Mouse (Mus musculus) heart, embryonic 11.5 days (tissue): ENCODE data around the gene Col17a1. TPM values are rescaled to one million over a fixed set of nuclear protein-coding genes. Genes with fewer than 3 reads are reported as not detected.
A peak's percentile ranks its signal among the peaks of the same experiment; 100 is the strongest.

Experiments
- ATAC-seq: fragments of 200-750 bp; cut with Nextera tagmentation; replicated peaks from 2 replicates; pipeline ENCODE4 v1.8.0; 2017; ENCODE audit warnings: moderate library complexity; ENCODE audit not compliant: insufficient number of reproducible peaks, low FRiP score, low TSS enrichment
- H3K27ac ChIP-seq: fragments of 300-500 bp; sonication (generic); 2 replicates; pipeline ENCODE4 v1.5.1; 2014; ENCODE audit warnings: mild to moderate bottlenecking, low read depth, low read length
- H3K27me3 ChIP-seq: fragments of 300-500 bp; sonication (generic); 2 replicates; pipeline ENCODE4 v1.6.1; 2014; ENCODE audit warnings: mild to moderate bottlenecking, low read length, mixed read lengths; ENCODE audit not compliant: control insufficient read depth, insufficient read depth
- H3K36me3 ChIP-seq: fragments of 300-500 bp; sonication (generic); 2 replicates; pipeline ENCODE4 v1.6.1; 2014; ENCODE audit warnings: mild to moderate bottlenecking, low read length, moderate library complexity, mixed read lengths; ENCODE audit not compliant: control insufficient read depth, insufficient read depth
- H3K4me1 ChIP-seq: fragments of 300-500 bp; sonication (generic); 2 replicates; pipeline ENCODE4 v1.6.1; 2014; ENCODE audit warnings: low read length; ENCODE audit not compliant: control insufficient read depth, insufficient read depth
- H3K4me2 ChIP-seq: fragments of 300-500 bp; sonication (generic); 2 replicates; pipeline ENCODE4 v1.6.1; 2014; ENCODE audit warnings: mild to moderate bottlenecking, moderate library complexity
- H3K4me3 ChIP-seq: fragments of 300-500 bp; sonication (generic); 2 replicates; pipeline ENCODE4 v1.5.1; 2014; ENCODE audit warnings: low read depth, low read length
- H3K9ac ChIP-seq: fragments of 300-500 bp; sonication (generic); 2 replicates; pipeline ENCODE4 v1.6.1; 2014; ENCODE audit warnings: mild to moderate bottlenecking, low read depth, low read length, moderate library complexity
- H3K9me3 ChIP-seq: fragments of 300-500 bp; sonication (generic); replicated peaks from 2 replicates; pipeline ENCODE4 v1.6.1; 2016; ENCODE audit warnings: low read length; ENCODE audit not compliant: control insufficient read depth
- WGBS: fragments of 180-500 bp; shearing (Covaris S2); extraction: QIAGEN DNeasy Blood & Tissue Kit; methylation state at CpG from one replicate; pipeline ENCODE4 v1.1.7; 2014; ENCODE audit not compliant: insufficient replicate concordance; 5-methylcytosine and 5-hydroxymethylcytosine counted together
- polyA plus RNA-seq: library from polyadenylated mRNA; unstranded; fragments of >200 nt; fragmentation: Nextera tagmentation; extraction: Ambion mirVana; gene quantifications from 2 replicates; pipeline ENCODE4 v1.2.1, GENCODE M21; 2014

Gene Col17a1
- polyA plus RNA-seq, 1 experiment from 2014 or later: 0.44 TPM

DNA sequence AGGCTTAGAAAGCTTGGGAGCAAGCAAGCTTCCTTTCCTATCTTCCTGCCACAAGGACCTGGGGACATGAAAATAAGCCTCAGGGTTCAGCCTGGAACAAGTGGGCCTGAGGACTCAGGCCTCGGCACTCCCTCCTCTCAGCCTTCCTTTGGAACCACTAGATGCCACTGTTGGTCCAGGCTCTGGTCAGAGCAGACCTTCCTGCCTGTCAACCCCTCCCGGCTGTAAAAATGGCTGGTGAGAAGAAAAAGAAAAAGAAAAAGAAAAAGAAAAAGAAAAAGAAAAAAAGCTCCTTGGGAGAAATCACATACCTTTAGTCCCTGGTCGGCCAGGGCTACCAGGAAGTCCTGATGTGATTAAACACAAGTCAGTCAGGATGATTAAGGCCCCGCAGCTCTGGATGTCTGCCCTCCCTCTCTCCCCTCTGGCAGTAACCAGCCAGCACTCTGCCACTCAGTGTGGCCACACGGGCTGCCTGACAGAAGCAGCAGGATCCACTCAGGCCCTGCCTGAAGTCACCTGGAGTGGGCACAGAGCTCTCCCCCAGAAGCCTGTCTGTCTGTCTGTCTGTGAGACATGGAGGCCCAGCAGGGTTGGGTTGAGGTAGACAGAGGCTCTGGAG, 32.9 kb downstream of the Col17a1 start:
- H3K4me3 ChIP-seq: no peak overlapping the region
- H3K9me3 ChIP-seq: no peaks in the 10 kb centered on the region
- H3K36me3 ChIP-seq: no peaks in the 10 kb centered on the region
- H3K4me2 ChIP-seq: 0 out of 2 replicates have a peak overlapping the region, but pooled peaks have one; percentile 17
- 24% methylated on average over 5 of the region's 5 CpGs for WGBS
- H3K4me1 ChIP-seq: peaks cover 9% of the 10 kb centered on the region
- ATAC-seq: peak; percentile 55; the same call in 1 of the 2 replicates
- 0 out of 2 replicates have a peak, but pooled peaks cover 3% of the 10 kb centered on the region for H3K27me3 ChIP-seq
- H3K27ac ChIP-seq: peak overlapping the region; percentile 63; the same call in 1 of the 2 replicates
- peak overlapping the region; percentile 53; the same call in 1 of the 2 replicates for H3K9ac ChIP-seq

- no peaks in the 10 kb centered on the region for H3K9me3 ChIP-seq
- no peak overlapping the region for H3K4me3 ChIP-seq
- no peak overlapping the region for H3K27ac ChIP-seq
- H3K27me3 ChIP-seq: 0 out of 2 replicates have a peak, but pooled peaks cover 3% of the 10 kb centered on the region
- no peak overlapping the region for H3K9ac ChIP-seq
- H3K4me2 ChIP-seq: no peak overlapping the region
- no peaks in the 10 kb centered on the region for H3K36me3 ChIP-seq
- ATAC-seq: no peak
- H3K4me1 ChIP-seq: peaks cover 11% of the 10 kb centered on the region
- WGBS: 65% methylated on average over 11 of the region's 11 CpGs
These were observed 37.0 kb downstream of the Col17a1 start for GRCm38 (mm10) chr19:47654896-47655295.

- H3K36me3 ChIP-seq: no peaks in the 10 kb centered on the region
- H3K4me3 ChIP-seq: no peak overlapping the region
- H3K9me3 ChIP-seq: no peaks in the 10 kb centered on the region
- no peak overlapping the region for H3K9ac ChIP-seq
- WGBS: 84% methylated on average over 8 of the region's 8 CpGs
- peaks cover 3% of the 10 kb centered on the region; the same call in 1 of the 2 replicates for H3K4me1 ChIP-seq
- no peak for ATAC-seq
- no peak overlapping the region for H3K4me2 ChIP-seq
- H3K27me3 ChIP-seq: 0 out of 2 replicates have a peak, but pooled peaks cover 3% of the 10 kb centered on the region
- no peak overlapping the region for H3K27ac ChIP-seq
These were observed 38.7 kb downstream of the Col17a1 start for GRCm38 (mm10) chr19:47653173-47653572.

GRCm38 (mm10) chr19:47652255-47652654, 39.6 kb downstream of the Col17a1 start:
- ATAC-seq: no peak
- WGBS: 59% methylated on average over 8 of the region's 8 CpGs

GRCm38 (mm10) chr19:47651160-47651480, 40.8 kb downstream of the Col17a1 start:
- H3K9ac ChIP-seq: no peak overlapping the region
- peaks cover 3% of the 10 kb centered on the region; the same call in 1 of the 2 replicates for H3K4me1 ChIP-seq
- 76% methylated on average over 5 of the region's 5 CpGs for WGBS
- ATAC-seq: no peak
- no peak overlapping the region for H3K27ac ChIP-seq
- H3K36me3 ChIP-seq: no peaks in the 10 kb centered on the region
- no peaks in the 10 kb centered on the region for H3K27me3 ChIP-seq
- no peak overlapping the region for H3K4me3 ChIP-seq
- no peak overlapping the region for H3K4me2 ChIP-seq
- H3K9me3 ChIP-seq: no peaks in the 10 kb centered on the region

More at GRCm38 (mm10) chr19:47652255-47652654, 39.6 kb downstream of the Col17a1 start:
- H3K36me3 ChIP-seq: no peaks in the 10 kb centered on the region
- peaks cover 3% of the 10 kb centered on the region; the same call in 1 of the 2 replicates for H3K4me1 ChIP-seq
- H3K9ac ChIP-seq: no peak overlapping the region
- H3K4me2 ChIP-seq: no peak overlapping the region
- H3K9me3 ChIP-seq: no peaks in the 10 kb centered on the region
- 0 out of 2 replicates have a peak, but pooled peaks cover 3% of the 10 kb centered on the region for H3K27me3 ChIP-seq
- no peak overlapping the region for H3K4me3 ChIP-seq
- no peak overlapping the region for H3K27ac ChIP-seq

GRCm38 (mm10) chr19:47650366-47651159, 41.3 kb downstream of the Col17a1 start:
- H3K27ac ChIP-seq: no peak overlapping the region
- ATAC-seq: no peak
- H3K9me3 ChIP-seq: no peaks in the 10 kb centered on the region
- 82% methylated on average over 14 of the region's 16 CpGs for WGBS
- no peak overlapping the region for H3K4me2 ChIP-seq
- peaks cover 3% of the 10 kb centered on the region; the same call in 1 of the 2 replicates for H3K4me1 ChIP-seq
- no peaks in the 10 kb centered on the region for H3K27me3 ChIP-seq
- no peaks in the 10 kb centered on the region for H3K36me3 ChIP-seq
- no peak overlapping the region for H3K4me3 ChIP-seq
- no peak overlapping the region for H3K9ac ChIP-seq

DNA sequence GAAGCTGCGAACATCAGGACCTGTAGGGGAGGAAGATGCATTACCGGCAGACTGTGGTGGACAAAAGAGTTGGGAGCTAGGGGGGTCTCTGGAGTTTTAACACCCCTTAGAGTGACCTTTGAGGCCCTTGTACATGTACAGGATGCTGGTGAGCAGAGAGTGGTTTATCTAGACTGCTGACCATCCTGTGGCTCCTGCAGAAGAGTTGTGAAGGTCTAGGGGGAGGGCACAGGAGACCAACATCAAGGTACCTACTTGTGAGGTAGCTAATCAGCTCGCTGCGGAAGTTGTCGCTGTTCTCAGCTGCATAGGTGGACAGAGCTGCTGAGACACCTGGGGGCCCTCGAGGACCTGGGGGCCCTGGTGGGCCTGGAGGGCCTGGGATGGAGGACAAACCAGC, 42.8 kb downstream of the Col17a1 start:
- Histone ChIP-seq H3K9me3 (no peaks in the 10 kb centered on the region), H3K4me3 (no peak overlapping the region), H3K36me3 (no peaks in the 10 kb centered on the region), H3K27me3 (no peaks in the 10 kb centered on the region), H3K9ac (no peak overlapping the region), H3K27ac (no peak overlapping the region), H3K4me2 (no peak overlapping the region), H3K4me1 (peaks cover 9% of the 10 kb centered on the region)
- no peak for ATAC-seq
- WGBS: 88% methylated on average over 6 of the region's 6 CpGs

DNA sequence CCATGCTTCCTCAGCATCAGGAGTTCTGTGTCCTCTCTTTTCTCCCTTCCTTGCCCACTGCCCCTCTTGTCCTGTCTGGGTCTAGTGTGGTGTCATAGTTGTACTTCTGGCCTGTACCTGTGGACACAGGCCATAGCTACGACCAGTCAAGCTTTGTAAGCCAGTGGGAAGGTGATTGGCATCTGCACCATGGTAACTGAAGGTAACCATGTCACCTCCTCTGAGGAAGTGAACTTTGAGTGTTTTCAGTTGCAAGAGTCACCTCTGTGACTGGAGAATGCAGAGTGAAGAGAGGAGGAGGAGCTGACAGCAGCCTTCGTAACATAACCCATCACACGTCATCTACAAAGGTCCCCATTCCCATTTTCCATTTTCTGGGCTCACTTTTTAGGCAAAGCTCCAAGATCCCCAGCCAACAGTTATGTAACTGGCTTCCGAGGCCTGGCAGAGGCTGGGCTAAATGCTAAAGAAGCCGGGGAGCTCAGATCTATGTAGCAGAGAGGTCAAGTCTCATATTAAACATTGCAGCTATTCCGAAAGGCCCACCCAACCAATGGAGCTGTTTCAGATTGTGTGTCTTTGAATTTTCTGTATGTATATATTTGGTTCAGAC, 45.3 kb downstream of the Col17a1 start:
- Histone ChIP-seq H3K36me3 (peaks cover 4% of the 10 kb centered on the region; the same call in 1 of the 2 replicates), H3K4me2 (no peak overlapping the region), H3K9me3 (no peaks in the 10 kb centered on the region), H3K4me3 (no peak overlapping the region), H3K27me3 (no peaks in the 10 kb centered on the region), H3K27ac (no peak overlapping the region), H3K9ac (no peak overlapping the region), H3K4me1 (peaks cover 6% of the 10 kb centered on the region; the same call in 1 of the 2 replicates)
- ATAC-seq: no peak
- 88% methylated on average over 6 of the region's 6 CpGs for WGBS
